Mouse (Mus musculus) lung, postnatal 4 days (tissue): ENCODE measurements around the gene Tia1.

Experiments
- DNase-seq, 2 experiments: peaks; one replicate each; pipeline ENCODE4 v3.0.0; 2021

Tia1 gene

DNA sequence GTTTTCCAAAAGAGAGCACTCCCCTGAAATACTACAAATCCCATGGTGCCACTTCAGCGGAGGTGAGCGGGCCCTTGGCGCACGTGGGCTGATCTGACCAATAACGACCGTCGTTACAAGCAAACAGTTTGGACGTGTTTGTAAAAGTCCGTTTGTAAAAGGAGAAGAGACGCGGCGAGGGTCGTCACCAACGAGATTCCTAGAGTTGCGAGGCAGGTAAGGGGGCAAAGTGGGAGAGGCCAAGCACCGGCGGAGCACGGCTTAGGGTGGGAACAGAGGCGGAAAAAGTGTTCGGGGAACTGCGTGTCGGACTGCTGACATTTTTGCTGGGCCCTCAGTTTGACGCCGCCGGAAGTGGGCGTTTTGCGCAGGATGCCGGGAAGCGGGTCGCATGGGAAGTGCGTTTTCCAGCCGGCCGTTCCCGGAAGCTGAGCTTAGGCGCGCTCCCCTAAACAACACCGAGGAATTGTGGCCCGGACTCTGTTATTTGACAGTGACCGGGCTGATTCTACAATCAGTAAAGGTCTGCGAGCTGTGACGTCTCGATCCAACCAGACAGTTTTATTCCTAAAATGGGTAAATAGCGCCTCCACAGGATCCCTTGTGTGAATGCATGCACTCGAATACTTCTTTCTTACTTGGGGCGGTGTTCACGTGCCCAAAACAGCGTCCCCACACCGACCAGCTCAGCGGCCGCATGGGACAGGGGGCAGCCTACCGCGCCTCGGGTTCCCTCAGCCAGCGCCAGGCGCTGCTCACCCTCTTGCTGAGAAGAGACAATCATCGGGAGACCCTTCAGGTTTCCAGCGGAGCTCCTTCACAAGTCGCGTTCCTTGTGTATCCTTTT lies 34.5 kb downstream of the Tia1 start, which contains the start of gene C87436:
C87436 (plus strand) TSS at position 103 of the 847 bp plus-strand sequence.
- DNase-seq = peak; percentile 95 to 96

- no peak for DNase-seq
Measured at GRCm38 (mm10) chr6:86439119-86439496, 35.1 kb downstream of the Tia1 start.

- no peak for DNase-seq
Measured at GRCm38 (mm10) chr6:86439531-86439930, 35.5 kb downstream of the Tia1 start.

GRCm38 (mm10) chr6:86441571-86441970 lies 37.6 kb downstream of the Tia1 start:
- DNase-seq = no peak

DNA sequence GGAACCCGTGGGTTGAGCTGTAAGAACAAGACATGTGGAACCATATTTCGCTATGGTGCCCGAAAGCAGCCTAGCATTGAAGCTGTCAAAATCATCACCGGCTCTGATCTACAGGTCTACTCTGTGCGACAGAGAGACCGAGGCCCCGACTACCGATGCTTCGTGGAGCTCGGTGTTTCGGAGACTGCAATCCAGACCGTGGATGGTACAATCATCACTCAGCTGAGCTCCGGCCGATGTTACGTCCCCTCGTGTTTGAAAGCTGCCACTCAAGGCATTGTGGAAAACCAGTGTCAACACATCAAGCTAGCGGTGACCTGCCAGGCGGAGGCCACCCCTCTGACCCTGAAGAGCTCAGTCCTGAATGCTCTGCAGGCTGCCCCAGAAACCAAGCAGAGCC lies 41.5 kb downstream of the Tia1 start:
- no peak for DNase-seq

DNA sequence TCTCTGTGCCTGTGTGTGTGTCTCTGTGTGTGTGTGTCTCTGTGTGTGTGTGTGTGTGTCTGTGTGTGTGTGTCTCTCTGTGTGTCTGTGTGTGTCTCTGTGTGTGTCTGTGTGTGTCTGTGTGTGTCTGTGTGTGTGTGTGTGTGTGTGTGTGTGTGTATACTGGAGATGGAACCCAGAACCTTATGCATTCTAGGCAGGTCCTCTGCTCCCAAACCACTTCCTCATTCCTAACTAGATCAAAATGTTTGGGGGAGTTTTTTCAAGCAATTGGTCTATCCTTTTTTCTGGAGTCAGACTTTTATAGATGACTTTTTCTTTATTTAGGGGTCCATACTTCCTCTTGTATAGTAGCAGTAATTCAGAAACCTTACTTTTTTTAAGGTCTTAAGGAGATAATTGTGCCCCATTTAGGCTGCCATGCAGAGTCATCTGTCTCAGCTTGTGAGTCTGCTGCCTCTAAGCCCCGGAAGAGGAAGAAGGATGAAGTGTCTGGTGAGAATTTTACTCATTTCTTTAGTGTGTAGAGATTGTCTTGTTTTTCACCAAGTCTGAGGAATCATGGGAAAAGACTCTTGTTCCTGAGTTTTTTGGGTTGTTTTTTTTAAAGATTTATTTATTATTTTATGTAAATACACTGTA lies 43.0 kb downstream of the Tia1 start:
- no peak for DNase-seq

- no peak for DNase-seq
Measured at GRCm38 (mm10) chr6:86456727-86457126, 52.7 kb downstream of the Tia1 start.

DNA sequence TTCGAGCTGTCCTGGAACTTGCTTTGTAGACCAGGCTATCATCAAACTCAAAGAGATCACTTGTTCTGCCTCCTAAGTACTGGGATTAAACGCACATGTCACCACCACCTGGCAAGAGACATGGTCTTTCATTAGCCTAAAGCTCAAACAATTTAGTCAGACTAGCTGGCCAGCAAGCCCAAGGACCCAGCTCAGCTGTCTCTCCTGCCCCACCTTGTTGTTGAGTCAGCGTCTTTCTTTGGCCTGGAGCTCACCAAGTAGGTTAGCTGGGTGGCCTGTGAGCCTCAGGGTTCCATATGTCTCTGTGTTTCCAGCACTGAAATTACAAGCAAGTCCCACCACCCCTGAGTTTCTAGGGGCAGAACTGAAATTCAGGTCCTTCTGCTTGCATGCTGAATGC lies 59.1 kb downstream of the Tia1 start:
- no peak for DNase-seq

DNA sequence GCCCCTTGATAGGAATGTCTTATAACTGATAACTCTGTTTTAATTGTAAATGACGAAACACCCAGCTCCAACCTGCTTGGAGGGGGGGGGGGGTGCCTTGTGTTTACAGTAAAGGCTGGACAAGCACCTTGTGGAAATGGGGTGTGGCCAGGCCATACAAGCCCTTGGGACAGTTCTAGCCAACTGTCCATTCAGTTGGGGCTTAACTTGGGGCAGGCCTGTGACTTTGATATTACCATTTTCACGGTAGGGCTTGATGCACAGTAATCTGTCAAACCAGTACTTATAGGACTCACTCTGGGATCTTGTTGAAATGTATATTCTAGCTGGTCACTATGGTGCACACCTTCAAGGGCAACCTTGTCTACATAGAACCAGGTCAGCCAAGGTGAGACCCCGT lies 67.3 kb downstream of the Tia1 start:
- no peak for DNase-seq

- DNase-seq = no peak
Measured at GRCm38 (mm10) chr6:86471760-86472099, 67.7 kb downstream of the Tia1 start.

GRCm38 (mm10) chr6:86472100-86472955 lies 68.3 kb downstream of the Tia1 start:
- DNase-seq = peak; percentile 100

DNA sequence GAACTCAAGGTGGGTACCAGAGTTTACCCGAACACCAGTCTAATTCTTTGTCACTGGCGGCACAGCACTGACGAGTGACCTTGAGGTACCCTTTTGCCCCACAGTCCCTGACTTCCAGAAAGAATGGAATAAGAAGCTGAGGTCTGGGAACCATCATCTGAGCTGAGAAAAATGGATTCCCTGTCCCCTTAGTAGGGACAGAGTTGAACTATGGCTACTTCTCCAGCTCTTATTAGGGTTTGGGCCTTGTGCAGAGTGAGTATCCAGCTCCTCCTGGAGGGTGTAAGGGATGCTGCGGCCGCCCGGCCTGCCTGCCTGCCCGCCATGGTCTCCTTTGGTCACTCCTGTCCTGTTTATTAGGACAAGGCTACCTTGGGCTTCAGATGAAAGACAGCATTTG lies 69.1 kb downstream of the Tia1 start:
- no peak for DNase-seq

- no peak for DNase-seq
Measured at GRCm38 (mm10) chr6:86474072-86474471, 70.1 kb downstream of the Tia1 start.

GRCm38 (mm10) chr6:86474646-86475181 lies 70.7 kb downstream of the Tia1 start:
- no peak for DNase-seq

GRCm38 (mm10) chr6:86475462-86476167 lies 71.6 kb downstream of the Tia1 start:
- DNase-seq = no peak

- no peak for DNase-seq
Measured at GRCm38 (mm10) chr6:86476931-86477330, 72.9 kb downstream of the Tia1 start.

GRCm38 (mm10) chr6:86479311-86479710 lies 75.3 kb downstream of the Tia1 start:
- DNase-seq = peak in 1 of 2 experiments; percentile 70

DNA sequence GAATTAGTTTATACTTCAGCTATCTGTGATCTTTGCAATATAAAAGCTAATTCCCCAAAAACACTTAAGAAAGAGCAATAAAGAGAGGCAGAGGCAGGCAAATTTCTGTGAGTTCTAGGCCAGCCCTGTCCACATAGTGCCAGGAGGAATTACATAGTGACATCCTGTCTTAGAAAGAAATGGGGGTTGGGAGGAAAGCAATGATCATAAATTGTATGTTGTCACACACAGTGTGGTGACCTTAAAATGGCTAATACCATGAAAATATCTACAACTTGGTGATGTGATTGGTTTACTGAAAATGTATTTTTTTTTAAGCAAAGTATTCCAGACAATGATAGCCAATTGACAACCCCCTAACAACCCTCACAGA lies 75.8 kb downstream of the Tia1 start:
- DNase-seq = no peak

DNA sequence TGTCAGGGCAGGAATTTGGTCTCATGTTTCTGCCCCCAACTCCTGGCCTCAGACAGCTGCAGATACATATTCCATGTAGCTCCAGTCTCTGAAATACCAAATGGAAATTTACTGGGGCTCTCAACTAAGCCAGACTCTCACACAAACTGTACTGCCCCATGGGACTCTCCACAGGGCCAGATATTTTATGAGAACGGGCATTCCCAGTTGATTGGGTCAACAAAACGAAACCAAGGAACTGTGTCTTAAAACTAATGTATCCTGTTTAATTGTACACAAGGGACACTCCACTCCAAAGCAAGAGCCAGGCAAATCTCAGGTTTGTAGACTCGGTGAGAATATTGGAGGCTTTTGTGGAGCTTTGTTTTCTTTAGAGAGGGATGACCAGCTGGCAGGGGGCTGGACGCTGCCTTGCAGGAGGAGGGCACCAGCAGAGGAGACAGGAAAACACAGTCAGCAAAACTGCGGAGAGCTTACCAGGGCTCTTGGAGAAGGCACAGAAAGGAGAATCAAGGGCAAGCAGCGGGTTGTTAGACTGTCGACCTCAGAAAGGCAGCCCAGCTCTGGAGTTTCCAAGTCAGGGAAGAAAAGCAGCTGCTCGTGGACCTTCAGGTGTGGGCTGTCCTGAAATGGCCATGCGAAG lies 76.3 kb downstream of the Tia1 start:
- peak; percentile 52 to 71 for DNase-seq

DNA sequence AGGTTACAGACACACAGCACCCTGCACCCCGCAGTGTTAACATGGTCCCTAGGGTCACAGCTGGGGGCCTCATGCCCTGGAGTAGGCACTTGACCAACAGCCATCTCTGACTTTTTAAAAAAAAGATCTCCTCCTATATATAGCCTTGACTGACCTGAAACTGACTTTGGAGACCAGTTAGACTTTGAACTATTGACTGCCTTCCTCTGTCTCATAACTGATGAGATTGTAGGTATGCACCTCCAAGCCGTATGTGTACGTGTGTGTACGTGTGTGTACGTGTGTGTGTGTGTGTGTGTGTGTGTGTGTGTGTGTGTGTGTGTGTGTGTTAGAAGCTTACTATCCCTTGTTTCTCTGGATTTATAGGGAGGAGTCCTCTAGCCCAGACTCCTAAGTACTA lies 77.9 kb downstream of the Tia1 start:
- no peak for DNase-seq
